Mouse (Mus musculus) embryonic facial prominence, embryonic 14.5 days (tissue): Measurements from ENCODE around the gene Ispd. TPM values are rescaled to one million over a fixed set of nuclear protein-coding genes. Genes with fewer than 3 reads are reported as not detected.

Experiments
- ATAC-seq: fragments of 200-750 bp; cut with Nextera tagmentation; 2 replicates; pipeline ENCODE4 v1.8.0; 2017; ENCODE audit warnings: low read depth, moderate number of reproducible peaks, moderate TSS enrichment
- DNase-seq: peaks from one replicate; pipeline ENCODE4 v3.0.0-alpha.2; 2015; ENCODE audit warnings: low spot score
- H3K27ac ChIP-seq: fragments of 300-500 bp; sonication (generic); replicated peaks from 2 replicates; pipeline ENCODE4 v1.5.1; 2014; ENCODE audit warnings: low read depth, mild to moderate bottlenecking, low read length, moderate library complexity
- H3K27me3 ChIP-seq: fragments of 300-500 bp; sonication (generic); replicated peaks from 2 replicates; pipeline ENCODE4 v1.6.1; 2014; ENCODE audit warnings: low read length; ENCODE audit not compliant: control insufficient read depth, insufficient read depth
- H3K36me3 ChIP-seq: fragments of 300-500 bp; sonication (generic); 2 replicates; pipeline ENCODE4 v1.6.1; 2014; ENCODE audit warnings: low read length, mixed read lengths; ENCODE audit not compliant: control insufficient read depth, insufficient read depth
- H3K4me1 ChIP-seq: fragments of 300-500 bp; sonication (generic); 2 replicates; pipeline ENCODE4 v1.6.1; 2014; ENCODE audit warnings: antibody characterized with exemption, low read length; ENCODE audit not compliant: control insufficient read depth, insufficient read depth
- H3K4me2 ChIP-seq: fragments of 300-500 bp; sonication (generic); 2 replicates; pipeline ENCODE4 v1.6.1; 2014; ENCODE audit warnings: low read depth, mild to moderate bottlenecking, low read length, moderate library complexity, mixed read lengths
- H3K4me3 ChIP-seq: fragments of 300-500 bp; sonication (generic); 2 replicates; pipeline ENCODE4 v1.5.1; 2014; ENCODE audit warnings: low read depth, mild to moderate bottlenecking, low read length
- H3K9ac ChIP-seq: fragments of 300-500 bp; sonication (generic); 2 replicates; pipeline ENCODE4 v1.6.1; 2014; ENCODE audit warnings: low read depth, mild to moderate bottlenecking, low read length, moderate library complexity, mixed read lengths
- H3K9me3 ChIP-seq: fragments of 300-500 bp; sonication (generic); 2 replicates; pipeline ENCODE4 v1.6.1; 2016; ENCODE audit warnings: low read length; ENCODE audit not compliant: control insufficient read depth
- WGBS: fragments of 180-500 bp; shearing (Covaris S2); extraction: QIAGEN DNeasy Blood & Tissue Kit; methylation state at CpG from one replicate; pipeline ENCODE4 v1.1.7; 2014; 5-methylcytosine and 5-hydroxymethylcytosine counted together
- polyA plus RNA-seq: library from polyadenylated mRNA; unstranded; fragments of >200 nt; fragmentation: Nextera tagmentation; extraction: Ambion mirVana; gene quantifications from 2 replicates; pipeline ENCODE4 v1.2.1, GENCODE M21; 2014

Gene Ispd
- polyA plus RNA-seq, 1 experiment from 2014 or later = 11.4 TPM

- no peak overlapping the region for H3K4me3 ChIP-seq
- WGBS = 75% methylated on average over 2 of the region's 2 CpGs
- no peaks in the 10 kb centered on the region for H3K36me3 ChIP-seq
- H3K4me1 ChIP-seq = no peaks in the 10 kb centered on the region
- no peaks in the 10 kb centered on the region for H3K27me3 ChIP-seq
- H3K9ac ChIP-seq = no peak overlapping the region
- H3K9me3 ChIP-seq = no peaks in the 10 kb centered on the region
- DNase-seq (no peak), ATAC-seq (no peak)
- no peak overlapping the region for H3K27ac ChIP-seq
- no peak overlapping the region for H3K4me2 ChIP-seq
Measured at GRCm38 (mm10) chr12:36523515-36523914, 142.3 kb downstream of the Ispd start.

- H3K9me3 ChIP-seq = no peaks in the 10 kb centered on the region
- ATAC-seq (no peak), DNase-seq (no peak)
- no peak overlapping the region for H3K4me2 ChIP-seq
- no peaks in the 10 kb centered on the region for H3K36me3 ChIP-seq
- WGBS = 70% methylated on average over 2 of the region's 2 CpGs
- no peak overlapping the region for H3K27ac ChIP-seq
- no peaks in the 10 kb centered on the region for H3K27me3 ChIP-seq
- H3K9ac ChIP-seq = no peak overlapping the region
- no peak overlapping the region for H3K4me3 ChIP-seq
- H3K4me1 ChIP-seq = no peaks in the 10 kb centered on the region; the same call in 1 of the 2 replicates
Measured at GRCm38 (mm10) chr12:36530920-36531319, 149.7 kb downstream of the Ispd start.

GRCm38 (mm10) chr12:36531421-36532072, 150.3 kb downstream of the Ispd start:
- ATAC-seq (no peak), DNase-seq (no peak)
- 66% methylated on average over 4 of the region's 4 CpGs for WGBS
- no peak overlapping the region for H3K4me3 ChIP-seq
- no peak overlapping the region for H3K9ac ChIP-seq
- no peaks in the 10 kb centered on the region for H3K9me3 ChIP-seq
- no peak overlapping the region for H3K27ac ChIP-seq
- H3K27me3 ChIP-seq = no peaks in the 10 kb centered on the region
- no peaks in the 10 kb centered on the region; the same call in 1 of the 2 replicates for H3K4me1 ChIP-seq
- H3K36me3 ChIP-seq = no peaks in the 10 kb centered on the region
- H3K4me2 ChIP-seq = no peak overlapping the region

GRCm38 (mm10) chr12:36532525-36532924, 151.3 kb downstream of the Ispd start:
- Histone ChIP-seq H3K4me1 (no peaks in the 10 kb centered on the region; the same call in 1 of the 2 replicates), H3K4me2 (no peak overlapping the region), H3K4me3 (no peak overlapping the region), H3K27ac (no peak overlapping the region), H3K27me3 (no peaks in the 10 kb centered on the region), H3K9ac (no peak overlapping the region), H3K9me3 (no peaks in the 10 kb centered on the region), H3K36me3 (no peaks in the 10 kb centered on the region)
- no peak for DNase-seq
- no peak for ATAC-seq
- 84% methylated on average over 3 of the region's 3 CpGs for WGBS

GRCm38 (mm10) chr12:36533160-36533900, 152.1 kb downstream of the Ispd start:
- H3K4me1 ChIP-seq = no peaks in the 10 kb centered on the region; the same call in 1 of the 2 replicates
- WGBS = 86% methylated on average over 2 of the region's 2 CpGs

GRCm38 (mm10) chr12:36534589-36534988, 153.3 kb downstream of the Ispd start:
- Histone ChIP-seq H3K4me1 (no peaks in the 10 kb centered on the region; the same call in 1 of the 2 replicates), H3K27ac (no peak overlapping the region)
- WGBS = 81% methylated on average over 5 of the region's 5 CpGs

More at GRCm38 (mm10) chr12:36533160-36533900, 152.1 kb downstream of the Ispd start:
- H3K27ac ChIP-seq = no peak overlapping the region
- no peaks in the 10 kb centered on the region for H3K27me3 ChIP-seq
- DNase-seq (no peak), ATAC-seq (no peak)
- no peak overlapping the region for H3K9ac ChIP-seq
- no peaks in the 10 kb centered on the region for H3K36me3 ChIP-seq
- H3K9me3 ChIP-seq = no peaks in the 10 kb centered on the region
- H3K4me2 ChIP-seq = no peak overlapping the region
- no peak overlapping the region for H3K4me3 ChIP-seq

GRCm38 (mm10) chr12:36545318-36545717, 164.1 kb downstream of the Ispd start:
- H3K27ac ChIP-seq = no peak overlapping the region
- H3K9me3 ChIP-seq = no peaks in the 10 kb centered on the region
- H3K4me3 ChIP-seq = no peak overlapping the region
- H3K9ac ChIP-seq = no peak overlapping the region
- no peak for ATAC-seq
- H3K4me1 ChIP-seq = no peaks in the 10 kb centered on the region
- no peak overlapping the region for H3K4me2 ChIP-seq
- DNase-seq = no peak
- no peaks in the 10 kb centered on the region for H3K36me3 ChIP-seq
- no peaks in the 10 kb centered on the region for H3K27me3 ChIP-seq

More at GRCm38 (mm10) chr12:36534589-36534988, 153.3 kb downstream of the Ispd start:
- DNase-seq (no peak), ATAC-seq (no peak)
- Histone ChIP-seq H3K4me2 (no peak overlapping the region), H3K27me3 (no peaks in the 10 kb centered on the region), H3K4me3 (no peak overlapping the region), H3K9me3 (no peaks in the 10 kb centered on the region), H3K9ac (no peak overlapping the region), H3K36me3 (no peaks in the 10 kb centered on the region)

- 85% methylated on average over 9 of the region's 9 CpGs for WGBS
- no peak overlapping the region for H3K4me2 ChIP-seq
- H3K27me3 ChIP-seq = no peaks in the 10 kb centered on the region
- H3K4me3 ChIP-seq = no peak overlapping the region
- H3K27ac ChIP-seq = no peak overlapping the region
- ATAC-seq (no peak), DNase-seq (no peak)
- no peak overlapping the region for H3K9ac ChIP-seq
- no peaks in the 10 kb centered on the region for H3K9me3 ChIP-seq
- H3K36me3 ChIP-seq = no peaks in the 10 kb centered on the region
- H3K4me1 ChIP-seq = no peaks in the 10 kb centered on the region
Measured at GRCm38 (mm10) chr12:36549474-36549873, 168.2 kb downstream of the Ispd start.
